Mouse (Mus musculus): ENCODE results near the gene Map4k1.

DNA sequence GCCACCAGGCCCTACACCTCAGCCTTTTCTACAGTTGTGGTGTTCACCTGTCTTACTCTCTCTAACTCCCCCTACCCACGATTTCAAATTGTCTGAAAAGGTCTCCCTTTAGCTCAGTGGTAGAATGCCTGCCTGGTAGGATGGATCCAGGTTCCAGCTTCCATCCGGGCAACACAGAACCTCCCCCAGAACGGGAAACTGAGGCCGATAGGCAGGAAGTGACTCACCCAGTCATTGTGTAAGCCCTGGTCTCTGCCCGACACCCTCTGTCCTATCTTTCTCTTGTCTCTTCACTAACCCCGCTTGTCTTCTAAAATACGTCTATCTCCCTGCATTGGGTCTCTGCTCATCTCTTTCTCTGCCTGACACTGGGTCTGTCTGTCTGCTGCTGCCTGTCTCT is 3.4 kb downstream of the Map4k1 start:
- TF ChIP-seq CTCF (IDR thresholded peaks at IDR 0.05; ENCODE audit: borderline replicate concordance, insufficient read depth, low read depth, low read length) (no peak), POLR2A (IDR thresholded peaks at IDR 0.05; ENCODE audit: borderline replicate concordance, insufficient read depth, low read length) (no peak)

Measured in cerebellum, adult 2 months (tissue).